Mouse (Mus musculus) B cell, adult 2 months (primary cell): ENCODE results near the gene Ankrd7.
"Not testable (repeated sequence)": the region's sequence is repeated elsewhere in the genome, so short reads cannot be mapped to it uniquely, and the experiment has no call there.

Source experiments
- DNase-seq, 2 experiments: peaks; one replicate each; pipeline ENCODE4 v3.0.0; 2022

Gene Ankrd7

DNA sequence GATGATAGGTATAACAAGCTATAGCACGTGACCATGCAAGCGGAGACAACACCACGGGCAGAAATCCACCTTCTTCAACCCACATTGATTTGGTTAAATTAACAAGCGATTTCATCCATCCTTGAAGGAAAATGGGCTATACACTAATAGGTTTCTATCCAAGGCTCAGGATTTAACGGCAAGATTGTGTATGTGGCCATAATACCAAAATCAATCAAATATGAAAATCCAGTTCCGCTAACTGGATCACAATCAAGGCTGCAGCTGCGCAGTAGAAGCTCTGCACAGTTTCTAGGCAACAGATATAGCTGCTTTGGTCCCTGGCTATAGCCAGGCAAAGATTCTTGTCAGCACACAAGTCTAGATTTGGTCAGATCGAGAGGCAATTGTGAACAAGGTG, at the start of gene Ankrd7:
Gene Ankrd7, plus strand, starts transcription at position 301 of the 400 bp plus-strand sequence.
- DNase-seq = no peak

DNA sequence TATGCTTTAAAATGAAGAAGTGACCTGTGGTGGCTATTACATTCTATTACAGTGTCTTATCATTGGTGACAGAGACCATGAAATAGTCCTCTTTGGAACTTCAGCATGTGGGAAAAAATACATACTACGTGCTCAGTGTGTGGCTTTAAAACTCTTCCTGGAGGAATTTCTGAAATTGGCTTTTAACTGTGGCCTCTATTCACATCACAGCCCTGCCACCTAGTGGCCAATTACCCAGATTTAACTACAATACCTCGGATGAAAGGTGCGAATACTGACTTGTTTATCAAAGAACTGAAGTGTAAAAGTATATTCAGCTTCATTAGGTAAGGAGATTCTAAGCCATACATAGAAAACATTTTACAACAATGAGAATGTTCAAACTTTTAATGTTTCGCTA, 46.8 kb upstream of the Ankrd7 start:
- DNase-seq = peak; percentile 23 to 38

DNA sequence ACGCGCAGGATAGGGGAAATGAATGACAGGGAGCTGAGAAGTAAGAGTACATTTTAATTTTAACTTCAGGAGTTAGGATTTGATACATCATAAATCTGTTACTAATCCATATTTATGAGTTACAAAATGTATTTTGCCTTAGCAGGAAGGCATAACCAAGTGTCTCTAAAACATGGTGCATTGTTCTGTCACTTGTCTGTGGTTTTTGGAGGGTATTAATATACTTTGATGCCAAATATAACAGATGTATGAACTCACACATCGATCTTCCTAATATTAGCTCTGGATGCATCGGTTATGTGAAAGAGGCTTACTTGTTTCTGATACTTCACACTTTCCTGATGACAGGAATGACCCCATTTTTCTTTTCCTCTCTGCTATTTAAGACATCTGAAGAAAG, 45.9 kb upstream of the Ankrd7 start:
- DNase-seq = no peak

DNA sequence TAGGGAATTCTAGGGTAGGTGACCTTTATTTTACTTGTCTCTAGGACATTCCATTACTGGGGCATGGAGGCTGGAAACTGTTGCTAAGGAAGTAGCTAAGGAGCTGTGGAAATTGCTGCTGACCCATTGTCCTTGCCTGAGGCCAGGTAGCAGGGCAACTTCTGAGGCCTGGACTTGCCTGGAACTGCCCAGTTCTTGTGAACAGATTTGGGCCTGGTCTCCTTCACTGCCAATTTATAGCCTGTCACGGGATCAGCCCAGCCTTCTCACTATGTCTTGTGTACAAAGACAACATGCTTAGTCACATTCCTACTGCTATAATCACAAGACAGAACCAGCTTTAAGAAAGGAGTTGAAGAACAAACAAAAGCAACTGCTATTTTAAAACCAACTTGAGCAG, 43.3 kb upstream of the Ankrd7 start:
- DNase-seq = no peak

DNA sequence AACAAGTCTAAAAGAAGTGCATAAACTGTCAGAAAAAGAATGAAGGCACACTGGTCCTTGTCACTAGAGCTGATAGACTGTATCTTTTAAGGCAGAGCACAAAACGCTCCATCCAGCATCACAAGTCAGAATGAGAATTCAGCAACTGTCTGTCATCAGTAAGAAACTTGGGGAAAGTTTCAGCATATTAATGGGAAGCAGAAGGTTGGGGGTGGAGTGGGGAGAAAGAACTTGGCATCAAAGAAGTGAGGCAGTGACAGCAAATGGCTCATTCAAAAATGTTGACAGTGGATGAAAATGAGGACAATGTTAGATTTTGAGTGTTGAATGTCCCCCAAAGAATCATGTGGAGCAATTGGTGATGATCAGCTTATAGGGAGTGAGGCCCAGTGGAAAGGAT, 33.2 kb upstream of the Ankrd7 start:
- DNase-seq = no peak

DNA sequence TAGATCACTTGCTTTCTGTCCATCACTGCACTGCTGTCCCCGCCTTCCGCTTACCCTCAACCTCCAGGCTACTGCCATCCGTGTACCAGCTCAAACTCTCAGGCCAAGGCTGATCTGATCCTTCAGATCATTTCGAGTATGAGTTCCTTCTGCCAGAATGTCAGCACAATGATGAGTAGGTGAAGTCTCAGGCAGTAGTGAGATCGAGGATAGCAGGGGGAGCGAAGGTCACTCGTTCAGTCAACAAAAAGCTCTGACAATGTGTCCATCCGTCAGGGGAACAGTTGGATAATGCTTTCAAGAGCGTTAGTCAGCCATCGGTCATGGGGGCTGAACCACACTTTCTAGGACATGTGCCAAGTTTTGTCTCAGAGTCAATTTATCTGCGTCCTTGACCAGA, 21.6 kb upstream of the Ankrd7 start:
- not testable (repeated sequence) for DNase-seq

DNA sequence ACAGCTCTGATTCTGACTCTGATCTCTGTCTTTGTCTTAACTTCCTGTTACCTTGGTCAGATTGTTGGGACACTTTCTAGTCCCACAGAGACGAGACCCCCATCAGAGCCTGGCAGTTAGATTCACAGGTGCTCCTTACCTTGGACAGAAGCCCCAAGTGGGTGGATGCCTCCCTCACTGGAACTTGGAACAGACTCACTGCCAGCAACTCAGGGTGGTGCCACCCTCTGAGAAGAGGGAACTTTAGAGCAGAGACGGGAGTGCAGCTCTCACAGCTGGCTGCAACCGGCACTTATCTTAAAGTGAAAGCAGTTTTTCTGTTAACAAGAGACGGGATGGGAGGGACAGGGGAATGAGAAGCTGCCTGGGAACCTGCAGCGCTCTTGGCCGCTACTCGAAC, 20.5 kb upstream of the Ankrd7 start:
- DNase-seq = peak; percentile 3 to 5

DNA sequence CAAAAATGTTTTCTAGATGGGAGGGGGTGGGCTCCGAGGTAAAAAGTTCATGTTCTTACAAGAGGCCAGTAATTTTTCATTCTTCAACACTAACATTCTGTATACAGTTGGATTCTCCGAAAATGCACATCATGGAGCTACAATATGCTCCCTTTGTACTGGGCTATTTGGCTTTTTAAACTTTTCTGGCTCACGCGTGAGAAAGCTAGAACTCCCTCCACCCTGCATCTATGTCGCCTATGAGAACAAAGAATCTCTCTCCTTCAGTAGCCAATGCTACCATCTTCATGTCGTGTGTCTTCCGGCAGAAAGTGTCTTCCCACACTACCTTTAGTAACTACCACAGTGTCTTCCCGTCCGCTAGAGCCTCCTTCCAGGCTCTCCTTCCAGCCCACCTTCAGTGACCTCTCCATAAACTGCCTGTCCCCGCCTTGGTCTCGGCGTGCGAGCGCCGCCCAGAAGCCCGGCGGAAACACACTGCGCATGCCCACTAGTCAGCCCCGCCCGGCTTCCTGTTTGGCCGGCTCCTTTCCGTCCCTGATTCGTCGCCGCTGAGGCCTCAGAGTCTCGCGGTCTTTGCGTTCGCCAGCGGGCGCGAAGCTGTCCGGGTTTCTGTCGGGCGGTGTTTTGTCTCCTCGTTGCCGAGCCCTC, 17.9 kb upstream of the Ankrd7 start, which contains the start of gene Lsm8:
Gene Lsm8, plus strand, starts transcription at position 529 of the 651 bp plus-strand sequence.
- peak; percentile 95 for DNase-seq

DNA sequence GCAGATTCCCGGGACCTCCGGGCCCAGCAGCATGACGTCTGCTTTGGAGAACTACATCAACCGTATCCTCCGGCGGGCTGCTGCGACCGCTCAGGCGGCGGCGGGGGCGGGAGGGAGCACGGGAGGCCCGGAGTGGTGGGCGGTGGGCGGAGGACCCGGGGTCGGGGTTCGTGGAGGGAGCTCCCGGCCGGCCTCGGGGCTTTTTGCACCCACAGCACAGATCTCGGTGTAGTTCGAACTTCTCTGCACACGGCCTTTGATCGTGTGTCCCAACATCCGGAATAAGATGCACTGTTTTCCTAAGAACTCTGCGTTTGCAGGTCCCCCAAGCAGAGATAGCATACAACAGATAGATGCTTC, 17.4 kb upstream of the Ankrd7 start:
- no peak for DNase-seq

DNA sequence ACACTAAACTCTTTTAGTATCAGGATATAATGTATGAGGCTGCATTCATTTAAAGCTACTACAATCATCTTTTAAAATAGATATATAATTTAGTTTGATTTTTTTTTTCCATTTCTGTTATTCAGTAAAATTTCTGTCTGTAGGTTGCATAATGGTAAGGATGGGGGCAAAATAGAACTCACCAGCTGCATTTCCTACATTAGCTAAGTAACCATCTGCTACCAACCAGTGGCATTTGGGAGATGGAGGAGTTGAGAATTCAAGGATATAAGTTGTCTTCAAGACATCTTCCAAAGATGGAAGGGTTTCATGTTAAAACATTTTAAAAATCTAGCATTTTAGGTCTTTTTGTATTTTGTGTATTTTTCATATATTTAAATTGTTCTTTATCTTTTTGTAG, 10.8 kb upstream of the Ankrd7 start:
- no peak for DNase-seq

DNA sequence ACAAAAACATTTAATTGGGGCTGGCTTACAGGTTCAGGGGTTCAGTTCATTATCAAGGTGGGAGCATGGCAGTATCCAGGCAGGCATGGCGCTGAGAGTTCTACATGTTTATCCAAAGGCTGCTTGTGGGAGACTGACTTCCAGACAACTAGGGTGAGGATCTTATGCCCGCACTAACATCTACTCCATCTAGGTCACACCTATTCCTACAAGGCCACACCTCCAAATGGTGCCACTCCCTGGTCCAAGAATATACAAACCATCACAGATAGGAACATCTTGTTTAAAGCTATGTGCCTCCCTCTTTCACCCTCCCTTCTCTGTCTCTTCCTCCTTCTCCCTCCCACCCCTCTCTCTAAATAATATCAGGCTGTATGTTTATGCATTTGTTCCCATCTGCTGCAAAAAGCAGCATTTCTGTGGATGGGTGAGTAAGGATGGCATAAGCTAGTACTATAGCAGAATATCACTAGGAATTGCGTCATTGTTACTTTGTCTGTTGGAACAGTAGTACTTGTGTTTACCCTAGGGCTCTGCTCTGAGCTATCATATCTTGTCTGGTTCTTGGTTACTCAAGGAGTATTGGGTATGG, 9.5 kb upstream of the Ankrd7 start:
- no peak for DNase-seq

DNA sequence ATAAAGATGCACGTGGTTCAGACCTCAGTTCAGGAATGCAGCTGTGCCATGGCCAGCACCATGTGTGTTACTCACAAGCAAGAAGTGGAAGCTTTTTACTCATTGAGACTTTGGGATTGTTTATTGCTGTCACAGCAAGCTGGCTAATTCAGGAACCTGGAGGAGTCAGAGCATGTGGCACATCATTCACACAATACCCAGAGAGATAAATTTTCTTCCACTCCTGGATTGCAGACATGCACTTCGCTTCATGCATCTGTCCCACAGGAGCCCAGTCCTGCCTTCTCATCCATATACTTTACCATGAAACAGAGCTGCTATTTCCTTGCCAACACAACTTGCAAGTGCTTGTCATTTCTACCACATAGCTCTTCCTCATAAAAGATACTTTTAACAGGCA, 22.9 kb downstream of the Ankrd7 start:
- no peak for DNase-seq

DNA sequence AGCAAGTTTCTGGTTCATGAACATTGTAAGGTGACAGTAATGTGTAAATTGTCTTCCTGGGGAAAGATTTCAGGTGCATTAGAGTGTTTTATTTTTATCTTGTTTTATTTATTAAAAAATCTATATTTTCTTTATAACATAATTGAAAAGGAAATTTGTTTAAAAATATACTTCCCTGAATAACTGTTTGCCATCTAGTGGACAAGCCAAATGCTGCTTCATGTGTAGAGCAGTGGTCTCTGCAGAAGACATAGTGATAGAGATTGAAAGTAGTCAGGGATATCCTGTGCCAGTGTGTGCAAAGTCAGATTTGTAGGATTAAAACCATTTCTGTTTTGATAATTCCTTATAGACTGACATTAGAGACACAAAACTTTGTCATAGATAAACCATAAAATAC, 28.0 kb downstream of the Ankrd7 start:
- DNase-seq = no peak

DNA sequence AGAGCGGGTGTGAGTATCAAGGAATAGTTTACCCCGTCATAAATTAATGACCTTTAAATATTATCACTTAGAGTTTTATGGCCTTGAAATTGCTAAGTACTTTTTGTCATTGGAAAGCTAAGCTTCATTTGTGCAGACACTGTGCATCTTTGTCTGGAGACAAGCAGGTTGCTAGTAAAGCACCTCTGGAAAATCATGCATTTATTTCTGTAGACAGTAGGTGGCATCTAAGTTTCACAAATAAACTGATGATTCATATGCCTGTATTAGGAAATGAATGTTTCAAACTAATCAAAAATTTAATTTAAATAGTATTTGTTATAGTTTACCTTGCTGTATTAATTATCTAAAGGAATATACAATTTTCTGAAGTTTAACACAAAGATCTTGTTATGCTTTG, 41.1 kb downstream of the Ankrd7 start:
- DNase-seq = no peak

DNA sequence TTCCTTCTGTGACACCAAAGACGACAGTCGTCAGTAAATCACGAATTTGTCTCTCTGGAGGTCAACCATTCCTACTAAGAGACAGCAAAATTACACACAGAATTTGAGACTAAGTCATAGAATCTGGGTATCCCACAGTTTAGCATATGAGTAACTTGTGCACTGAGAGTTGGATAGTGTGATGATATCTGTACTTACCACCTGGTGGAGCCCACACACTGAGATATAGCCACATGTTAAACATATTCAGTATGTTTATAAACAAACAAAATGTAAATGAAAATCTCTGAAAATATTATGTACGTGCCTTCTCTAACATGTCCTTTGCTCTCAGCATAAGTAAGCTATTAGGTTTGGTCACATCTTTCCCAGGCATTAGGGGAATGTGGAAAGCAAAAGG, 47.1 kb downstream of the Ankrd7 start:
- no peak for DNase-seq

DNA sequence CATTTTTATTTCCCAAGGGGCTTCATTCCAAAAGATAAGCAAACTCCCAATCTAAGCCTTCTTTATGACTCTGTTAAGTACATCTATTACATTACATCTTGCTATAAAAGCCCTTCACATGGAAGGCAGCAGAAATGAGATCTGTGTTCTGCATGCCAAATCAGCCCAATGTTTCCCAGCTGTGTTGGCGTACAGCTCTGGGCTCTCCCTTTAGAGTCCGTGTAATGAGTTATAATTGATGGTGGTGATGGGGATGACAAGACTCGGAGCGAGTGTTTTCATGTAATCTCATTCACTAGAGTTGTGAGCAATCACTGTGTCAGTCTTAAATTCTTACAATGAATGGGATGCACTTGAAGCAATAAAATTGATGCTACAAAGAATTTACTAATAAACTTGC, 49.9 kb downstream of the Ankrd7 start:
- no peak for DNase-seq

DNA sequence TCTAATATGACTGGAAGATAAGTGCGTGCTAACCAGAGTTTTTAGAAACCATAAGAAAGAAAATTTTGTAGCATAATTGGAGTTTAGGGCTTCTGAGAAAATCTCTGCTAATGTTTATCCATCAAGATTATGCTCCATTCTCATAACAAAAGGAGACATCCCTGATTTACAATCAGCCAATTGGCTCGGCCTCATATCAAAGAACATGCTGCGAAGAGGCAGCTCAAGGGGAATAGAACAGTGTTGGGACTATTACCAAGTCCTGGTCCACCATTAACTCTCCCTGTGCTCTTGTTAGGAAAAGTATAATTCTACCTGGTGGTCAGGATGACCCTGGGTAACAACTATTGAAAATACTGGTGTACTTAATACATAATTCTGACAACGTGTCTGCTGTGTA, 50.4 kb downstream of the Ankrd7 start:
- DNase-seq = no peak
